Mouse (Mus musculus): ENCODE measurements at regions not wholly inside any gene's neighbourhood (a gene's known extent, or its start where the extent isn't known, plus 50 kb on each side); places are given as distances from the start of the nearest gene placed in this dataset.

DNA sequence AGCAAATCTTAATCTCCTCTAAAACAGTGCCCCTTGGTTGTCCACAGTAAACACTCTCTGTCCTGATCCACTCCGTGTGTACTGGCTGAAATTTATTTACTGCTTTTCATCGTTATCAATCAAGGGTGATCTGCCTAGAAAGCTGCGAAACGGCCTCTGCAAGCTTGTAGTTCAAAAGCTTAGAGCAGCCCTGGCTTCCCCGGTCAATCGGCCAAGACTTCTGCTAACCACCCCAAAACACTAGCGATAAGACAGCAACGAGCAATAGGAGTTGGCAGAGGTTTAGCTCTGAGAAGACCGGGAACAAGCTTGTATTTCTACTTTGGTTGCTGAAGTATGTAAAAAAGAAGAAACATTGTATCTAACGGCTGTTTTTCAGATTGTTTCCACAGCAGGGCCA is 201.8 kb downstream of the Sptssa start:
- TF ChIP-seq CTCF (IDR thresholded peaks at IDR 0.05; ENCODE audit: insufficient read depth, low read length) (no peak), POLR2A (IDR thresholded peaks at IDR 0.05; ENCODE audit: borderline replicate concordance, extremely low read depth, low read depth, low read length) (no peak)

Data from lung, adult 2 months (tissue).